Mouse (Mus musculus) intestine, postnatal 0 days (tissue): Measurements from ENCODE around the gene Sept9. TPM values are rescaled to one million over a fixed set of nuclear protein-coding genes. Genes with fewer than 3 reads are reported as not detected.

Experiments used
- ATAC-seq: fragments of 200-750 bp; cut with Nextera tagmentation; 2 replicates; pipeline ENCODE4 v1.8.0; 2017; ENCODE audit warnings: mild to moderate bottlenecking, moderate TSS enrichment, moderate library complexity
- H3K27ac ChIP-seq: fragments of 300-500 bp; sonication (generic); 2 replicates; pipeline ENCODE4 v1.5.1; 2014; ENCODE audit warnings: mild to moderate bottlenecking, low read depth, low read length, moderate library complexity
- H3K27me3 ChIP-seq: fragments of 300-500 bp; sonication (generic); replicated peaks from 2 replicates; pipeline ENCODE4 v1.6.1; 2014; ENCODE audit warnings: low read length, mixed read lengths; ENCODE audit not compliant: control insufficient read depth, insufficient read depth
- H3K36me3 ChIP-seq: fragments of 300-500 bp; sonication (generic); 2 replicates; pipeline ENCODE4 v1.6.1; 2014; ENCODE audit warnings: mild to moderate bottlenecking, moderate library complexity; ENCODE audit not compliant: control insufficient read depth, insufficient read depth
- H3K4me1 ChIP-seq: fragments of 300-500 bp; sonication (generic); replicated peaks from 2 replicates; pipeline ENCODE4 v1.6.1; 2014; ENCODE audit warnings: antibody characterized with exemption, low read length, mixed read lengths; ENCODE audit not compliant: control insufficient read depth, insufficient read depth
- H3K4me2 ChIP-seq: fragments of 300-500 bp; sonication (generic); replicated peaks from 2 replicates; pipeline ENCODE4 v1.6.1; 2014; ENCODE audit warnings: low read depth, mild to moderate bottlenecking, moderate library complexity
- H3K4me3 ChIP-seq: fragments of 300-500 bp; sonication (generic); 2 replicates; pipeline ENCODE4 v1.5.1; 2014; ENCODE audit warnings: low read depth, low read length
- H3K9ac ChIP-seq: fragments of 300-500 bp; sonication (generic); 2 replicates; pipeline ENCODE4 v1.6.1; 2014; ENCODE audit warnings: mild to moderate bottlenecking, low read depth, low read length
- H3K9me3 ChIP-seq: fragments of 300-500 bp; sonication (generic); 2 replicates; pipeline ENCODE4 v1.6.1; 2016; ENCODE audit warnings: mixed run types; ENCODE audit not compliant: control insufficient read depth
- CTCF ChIP-seq: sonication (generic); IDR thresholded peaks from 2 replicates; pipeline ENCODE4 v1.5.1; 2016; ENCODE audit warnings: low read depth, mild to moderate bottlenecking, control low read depth, antibody characterized with exemption, moderate library complexity
- WGBS: fragments of 180-500 bp; shearing (Covaris S2); extraction: QIAGEN DNeasy Blood & Tissue Kit; methylation state at CpG from one replicate; pipeline ENCODE4 v1.1.7; 2014; 5-methylcytosine and 5-hydroxymethylcytosine counted together
- polyA plus RNA-seq: library from polyadenylated mRNA; unstranded; fragments of >200 nt; fragmentation: Nextera tagmentation; extraction: Ambion mirVana; gene quantifications from 2 replicates; pipeline ENCODE4 v1.2.1, GENCODE M21; 2015

The Sept9 gene
- polyA plus RNA-seq, 1 experiment from 2014 or later = 74.5 TPM

- no peak for ATAC-seq
- H3K4me1 ChIP-seq = no peaks in the 10 kb centered on the region
- no peak overlapping the region for H3K27ac ChIP-seq
- no peak overlapping the region for H3K4me2 ChIP-seq
- peak; percentile 64 for TF ChIP-seq CTCF
- H3K9me3 ChIP-seq = no peaks in the 10 kb centered on the region
- no peak overlapping the region for H3K4me3 ChIP-seq
- H3K36me3 ChIP-seq = peaks cover 12% of the 10 kb centered on the region; the same call in 1 of the 2 replicates
- no peaks in the 10 kb centered on the region for H3K27me3 ChIP-seq
- no peak overlapping the region for H3K9ac ChIP-seq
- 86% methylated on average over 4 of the region's 4 CpGs for WGBS
Observed at GRCm38 (mm10) chr11:117300809-117301208, 101.3 kb downstream of the Sept9 start.

GRCm38 (mm10) chr11:117301716-117302115, 102.3 kb downstream of the Sept9 start:
- no peaks in the 10 kb centered on the region for H3K4me1 ChIP-seq
- no peak for ATAC-seq
- TF ChIP-seq CTCF = no peak
- no peak overlapping the region for H3K4me2 ChIP-seq
- H3K27ac ChIP-seq = no peak overlapping the region
- H3K36me3 ChIP-seq = peaks cover 10% of the 10 kb centered on the region; the same call in 1 of the 2 replicates
- H3K9me3 ChIP-seq = no peaks in the 10 kb centered on the region
- H3K9ac ChIP-seq = no peak overlapping the region
- H3K27me3 ChIP-seq = no peaks in the 10 kb centered on the region
- 76% methylated on average over 6 of the region's 6 CpGs for WGBS
- H3K4me3 ChIP-seq = no peak overlapping the region

- no peak for TF ChIP-seq CTCF
- 91% methylated on average over 5 of the region's 5 CpGs for WGBS
Observed at GRCm38 (mm10) chr11:117302371-117302770, 102.9 kb downstream of the Sept9 start.

GRCm38 (mm10) chr11:117305509-117306188, 106.2 kb downstream of the Sept9 start:
- H3K4me2 ChIP-seq = no peak overlapping the region
- no peaks in the 10 kb centered on the region for H3K9me3 ChIP-seq
- no peak overlapping the region for H3K4me3 ChIP-seq
- no peak overlapping the region for H3K9ac ChIP-seq
- peaks cover 25% of the 10 kb centered on the region for H3K4me1 ChIP-seq
- ATAC-seq = no peak
- peaks cover 6% of the 10 kb centered on the region; the same call in 1 of the 2 replicates for H3K36me3 ChIP-seq
- H3K27ac ChIP-seq = no peak overlapping the region
- WGBS = 84% methylated on average over 7 of the region's 7 CpGs
- TF ChIP-seq CTCF = no peak
- H3K27me3 ChIP-seq = no peaks in the 10 kb centered on the region

More at GRCm38 (mm10) chr11:117302371-117302770, 102.9 kb downstream of the Sept9 start:
- no peaks in the 10 kb centered on the region for H3K4me1 ChIP-seq
- no peak overlapping the region for H3K27ac ChIP-seq
- H3K4me2 ChIP-seq = no peak overlapping the region
- H3K4me3 ChIP-seq = no peak overlapping the region
- no peak for ATAC-seq
- no peak overlapping the region for H3K9ac ChIP-seq
- peaks cover 6% of the 10 kb centered on the region; the same call in 1 of the 2 replicates for H3K36me3 ChIP-seq
- no peaks in the 10 kb centered on the region for H3K9me3 ChIP-seq
- no peaks in the 10 kb centered on the region for H3K27me3 ChIP-seq

GRCm38 (mm10) chr11:117306311-117307088, 107.0 kb downstream of the Sept9 start:
- H3K9ac ChIP-seq = no peak overlapping the region
- H3K27ac ChIP-seq = no peak overlapping the region; the same call in 1 of the 2 replicates
- no peak for ATAC-seq
- H3K4me3 ChIP-seq = no peak overlapping the region
- no peaks in the 10 kb centered on the region for H3K27me3 ChIP-seq
- 59% methylated on average over 14 of the region's 14 CpGs for WGBS
- no peak for TF ChIP-seq CTCF
- H3K36me3 ChIP-seq = peaks cover 6% of the 10 kb centered on the region; the same call in 1 of the 2 replicates
- no peaks in the 10 kb centered on the region for H3K9me3 ChIP-seq
- H3K4me2 ChIP-seq = no peak overlapping the region
- H3K4me1 ChIP-seq = peaks cover 27% of the 10 kb centered on the region
